Mouse (Mus musculus) cerebellum, postnatal 36 days (tissue): ENCODE data around the gene Rrad.

Experiments
- DNase-seq, 2 experiments: peaks; one replicate each; pipeline ENCODE4 v3.0.0; 2021 to 2022; ENCODE audit warnings: mixed read lengths in 2 of 2

Gene Rrad

GRCm38 (mm10) chr8:104611613-104612012, 19.5 kb downstream of the Rrad start:
- no peak for DNase-seq

GRCm38 (mm10) chr8:104610185-104610766, 20.9 kb downstream of the Rrad start:
- no peak for DNase-seq

GRCm38 (mm10) chr8:104609222-104609621, 21.9 kb downstream of the Rrad start:
- no peak for DNase-seq

GRCm38 (mm10) chr8:104607944-104608343, 23.2 kb downstream of the Rrad start:
- peak; percentile 64 to 72 for DNase-seq

- DNase-seq: no peak
Measured at GRCm38 (mm10) chr8:104606329-104606728, 24.8 kb downstream of the Rrad start.

GRCm38 (mm10) chr8:104603245-104603593, 27.9 kb downstream of the Rrad start:
- no peak for DNase-seq

- DNase-seq: peak; percentile 75 to 78
Measured at GRCm38 (mm10) chr8:104602468-104603244, 28.5 kb downstream of the Rrad start.

- no peak for DNase-seq
Measured at GRCm38 (mm10) chr8:104601941-104602371, 29.2 kb downstream of the Rrad start.

- no peak for DNase-seq
Measured at GRCm38 (mm10) chr8:104601386-104601785, 29.7 kb downstream of the Rrad start.

GRCm38 (mm10) chr8:104598496-104598895, 32.6 kb downstream of the Rrad start:
- no peak for DNase-seq

GRCm38 (mm10) chr8:104597656-104598055, 33.5 kb downstream of the Rrad start:
- no peak for DNase-seq

GRCm38 (mm10) chr8:104595773-104596536, 35.2 kb downstream of the Rrad start:
- no peak for DNase-seq

- no peak for DNase-seq
Measured at GRCm38 (mm10) chr8:104594611-104595362, 36.3 kb downstream of the Rrad start.

- DNase-seq: no peak
Measured at GRCm38 (mm10) chr8:104593536-104594325, 37.4 kb downstream of the Rrad start.

- DNase-seq: no peak
Measured at GRCm38 (mm10) chr8:104592566-104592965, 38.6 kb downstream of the Rrad start.

- no peak for DNase-seq
Measured at GRCm38 (mm10) chr8:104591856-104592255, 39.3 kb downstream of the Rrad start.

- DNase-seq: peak; percentile 90 to 93
Measured at GRCm38 (mm10) chr8:104591133-104591834, 39.8 kb downstream of the Rrad start, which contains the start of gene Pdp2. TSS of gene Pdp2 (plus strand) at chr8:104591451.

- no peak for DNase-seq
Measured at GRCm38 (mm10) chr8:104590284-104590683, 40.8 kb downstream of the Rrad start.

- DNase-seq: no peak
Measured at GRCm38 (mm10) chr8:104584522-104584921, 46.6 kb downstream of the Rrad start.
